Mouse (Mus musculus) spleen, adult 2 months (tissue): ENCODE data around the gene Lamb1.

Experiments
- CTCF ChIP-seq: fragments of 200-500 bp; IDR thresholded peaks from 2 replicates; pipeline ENCODE4 v1.5.1; 2011; ENCODE audit warnings: mild to moderate bottlenecking, inconsistent platforms; ENCODE audit not compliant: insufficient read depth, insufficient read length, insufficient replicate concordance; ENCODE audit errors: extremely low read depth
- POLR2A ChIP-seq: fragments of 200-500 bp; IDR thresholded peaks from 2 replicates; pipeline ENCODE4 v1.6.1; 2011; ENCODE audit warnings: low read depth, low read length, inconsistent platforms

DNA sequence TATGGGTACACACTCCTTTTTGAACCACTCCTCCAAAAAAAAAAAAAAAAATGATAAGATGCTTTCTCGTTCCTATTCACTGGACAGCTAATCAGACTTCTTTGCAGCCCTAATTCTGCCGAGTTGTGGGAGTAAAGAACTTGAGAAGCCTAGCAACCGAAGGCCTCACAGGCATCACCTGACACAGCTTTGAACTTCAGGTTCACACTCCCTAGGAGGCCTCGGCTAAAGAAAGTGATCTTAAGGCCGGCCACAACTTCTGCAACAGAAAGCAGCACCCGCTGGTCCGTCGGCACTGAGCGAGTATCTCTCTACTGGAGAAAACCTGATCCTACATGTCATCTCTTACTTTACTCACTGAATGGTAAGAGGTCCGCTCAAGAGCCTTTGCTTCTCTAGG lies 16.4 kb upstream of the Lamb1 start:
- no peak for TF ChIP-seq POLR2A
- no peak for TF ChIP-seq CTCF
